Mouse (Mus musculus) heart, postnatal 0 days (tissue): ENCODE data around the gene Fam102a. TPM values are rescaled to one million over a fixed set of nuclear protein-coding genes. Genes with fewer than 3 reads are reported as not detected.

Experiments used
- ATAC-seq: fragments of 200-750 bp; cut with Nextera tagmentation; 2 replicates; pipeline ENCODE4 v1.8.0; 2017; ENCODE audit warnings: low read depth, moderate number of reproducible peaks, moderate library complexity; ENCODE audit not compliant: insufficient read depth
- DNase-seq: peaks from one replicate; pipeline ENCODE4 v3.0.0-alpha.2; 2016; ENCODE audit warnings: low spot score
- H3K27ac ChIP-seq: fragments of 300-500 bp; sonication (generic); 2 replicates; pipeline ENCODE4 v1.5.1; 2014; ENCODE audit warnings: low read depth, mild to moderate bottlenecking
- H3K27me3 ChIP-seq: fragments of 300-500 bp; sonication (generic); 2 replicates; pipeline ENCODE4 v1.6.1; 2014; ENCODE audit warnings: low read length, mixed read lengths; ENCODE audit not compliant: control insufficient read depth, insufficient read depth
- H3K36me3 ChIP-seq: fragments of 300-500 bp; sonication (generic); replicated peaks from 2 replicates; pipeline ENCODE4 v1.6.1; 2014; ENCODE audit warnings: low read length, mixed read lengths; ENCODE audit not compliant: control insufficient read depth, insufficient read depth
- H3K4me1 ChIP-seq: fragments of 300-500 bp; sonication (generic); 2 replicates; pipeline ENCODE4 v1.6.1; 2014; ENCODE audit warnings: antibody characterized with exemption; ENCODE audit not compliant: control insufficient read depth, insufficient read depth
- H3K4me2 ChIP-seq: fragments of 300-500 bp; sonication (generic); 2 replicates; pipeline ENCODE4 v1.6.1; 2014; ENCODE audit warnings: low read depth, mild to moderate bottlenecking, low read length, moderate library complexity
- H3K4me3 ChIP-seq: fragments of 300-500 bp; sonication (generic); 2 replicates; pipeline ENCODE4 v1.5.1; 2014; ENCODE audit warnings: low read depth, low read length
- H3K9ac ChIP-seq: fragments of 300-500 bp; sonication (generic); replicated peaks from 2 replicates; pipeline ENCODE4 v1.6.1; 2014; ENCODE audit warnings: low read depth, low read length, mixed read lengths
- H3K9me3 ChIP-seq: fragments of 300-500 bp; sonication (generic); replicated peaks from 2 replicates; pipeline ENCODE4 v1.6.1; 2016; ENCODE audit warnings: low read length; ENCODE audit not compliant: control insufficient read depth
- CTCF ChIP-seq: IDR thresholded peaks from 2 replicates; pipeline ENCODE4 v1.5.1; 2016; ENCODE audit warnings: antibody characterized with exemption, control low read depth, low read depth
- EP300 ChIP-seq: IDR thresholded peaks from 2 replicates; pipeline ENCODE4 v1.6.1; 2016; ENCODE audit warnings: antibody characterized with exemption, low read depth
- WGBS: fragments of 180-500 bp; shearing (Covaris S2); extraction: QIAGEN DNeasy Blood & Tissue Kit; methylation state at CpG from one replicate; pipeline ENCODE4 v1.1.7; 2014; 5-methylcytosine and 5-hydroxymethylcytosine counted together
- polyA plus RNA-seq: library from polyadenylated mRNA; unstranded; fragments of >200 nt; fragmentation: Nextera tagmentation; extraction: Ambion mirVana; gene quantifications from 2 replicates; pipeline ENCODE4 v1.2.1, GENCODE M21; 2015
- total RNA-seq: library from RNA; depleted of rRNA; stranded (reverse); fragments of >200 nt; gene quantifications from 2 replicates; pipeline ENCODE4 v1.2.3, GENCODE M21; 2014; ENCODE audit warnings: low replicate concordance

Fam102a gene
- total and polyA plus RNA-seq, 2 experiments from 2014 or later, result 2.8 to 12.3 TPM

- Histone ChIP-seq H3K27ac (no peak overlapping the region), H3K27me3 (peaks cover 1% of the 10 kb centered on the region; the same call in 1 of the 2 replicates), H3K36me3 (0 out of 2 replicates have a peak, but pooled peaks cover 8% of the 10 kb centered on the region), H3K9ac (no peak overlapping the region), H3K4me3 (no peak overlapping the region), H3K4me2 (no peak overlapping the region), H3K4me1 (peaks cover 25% of the 10 kb centered on the region), H3K9me3 (no peaks in the 10 kb centered on the region)
- ATAC-seq, result no peak
- WGBS, result 85% methylated on average over 7 of the region's 7 CpGs
- TF ChIP-seq CTCF (no peak), EP300 (no peak)
- no peak for DNase-seq
Measured at GRCm38 (mm10) chr2:32585149-32585714, 50.1 kb downstream of the Fam102a start.

GRCm38 (mm10) chr2:32586871-32587351 is 51.8 kb downstream of the Fam102a start, which contains the start of gene St6galnac4:
TSS of gene St6galnac4 (plus strand) at chr2:32587095.
- Histone ChIP-seq H3K27ac (peak within 1 kb of the TSS; percentile 87), H3K9ac (peak within 1 kb of the TSS; percentile 66), H3K4me3 (peak within 1 kb of the TSS; percentile 64), H3K36me3 (0 out of 2 replicates have a peak, but pooled peaks cover 15% of the 10 kb centered on the region), H3K4me1 (peaks cover 25% of the 10 kb centered on the region), H3K4me2 (peak within 1 kb of the TSS; percentile 75), H3K27me3 (no peaks in the 10 kb centered on the region), H3K9me3 (no peaks in the 10 kb centered on the region)
- ATAC-seq, result peak; percentile 84
- TF ChIP-seq EP300 (no peak), CTCF (peak; percentile 40)
- WGBS, result 1% methylated on average over 38 of the region's 38 CpGs
- peak; percentile 92 for DNase-seq

- peak; percentile 71 for DNase-seq
- ATAC-seq, result peak; percentile 25
- Histone ChIP-seq H3K27me3 (no peaks in the 10 kb centered on the region), H3K4me3 (peak overlapping the region; percentile 64), H3K9me3 (no peaks in the 10 kb centered on the region), H3K4me1 (peaks cover 25% of the 10 kb centered on the region), H3K4me2 (peak overlapping the region; percentile 75), H3K36me3 (0 out of 2 replicates have a peak, but pooled peaks cover 18% of the 10 kb centered on the region), H3K9ac (peak overlapping the region; percentile 66), H3K27ac (peak overlapping the region; percentile 87)
- TF ChIP-seq CTCF (no peak), EP300 (no peak)
- WGBS, result 6% methylated on average over 9 of the region's 9 CpGs
Measured at GRCm38 (mm10) chr2:32587731-32588321, 52.7 kb downstream of the Fam102a start.

GRCm38 (mm10) chr2:32589213-32589795 is 54.2 kb downstream of the Fam102a start:
- H3K4me1 ChIP-seq, result peaks cover 25% of the 10 kb centered on the region
- ATAC-seq, result peak; percentile 17
- peak overlapping the region; percentile 67 for H3K27ac ChIP-seq
- H3K4me3 ChIP-seq, result no peak overlapping the region
- 20% methylated on average over 11 of the region's 11 CpGs for WGBS
- H3K9ac ChIP-seq, result 0 out of 2 replicates have a peak overlapping the region, but pooled peaks have one; percentile 4
- peak; percentile 69 for DNase-seq
- H3K9me3 ChIP-seq, result no peaks in the 10 kb centered on the region
- peak overlapping the region; percentile 30 for H3K4me2 ChIP-seq
- no peaks in the 10 kb centered on the region for H3K27me3 ChIP-seq
- peaks cover 26% of the 10 kb centered on the region for H3K36me3 ChIP-seq
- TF ChIP-seq EP300, result no peak
- TF ChIP-seq CTCF, result no peak

- H3K9me3 ChIP-seq, result no peaks in the 10 kb centered on the region
- 76% methylated on average over 10 of the region's 10 CpGs for WGBS
- 0 out of 2 replicates have a peak overlapping the region, but pooled peaks have one; percentile 4 for H3K9ac ChIP-seq
- DNase-seq (no peak), ATAC-seq (no peak)
- no peak overlapping the region for H3K4me2 ChIP-seq
- TF ChIP-seq CTCF (no peak), EP300 (no peak)
- peaks cover 36% of the 10 kb centered on the region for H3K36me3 ChIP-seq
- H3K4me3 ChIP-seq, result no peak overlapping the region
- 0 out of 2 replicates have a peak overlapping the region, but pooled peaks have one; percentile 67 for H3K27ac ChIP-seq
- H3K27me3 ChIP-seq, result no peaks in the 10 kb centered on the region
- peaks cover 25% of the 10 kb centered on the region for H3K4me1 ChIP-seq
Measured at GRCm38 (mm10) chr2:32590224-32590623, 55.1 kb downstream of the Fam102a start.
